Mouse (Mus musculus): ENCODE measurements around the gene Ldlrad3. TPM values are rescaled to one million over a fixed set of nuclear protein-coding genes. Genes with fewer than 3 reads are reported as not detected.

Gene Ldlrad3
- polyA plus RNA-seq, 1 experiment from 2014 or later: 14.6 TPM

DNA sequence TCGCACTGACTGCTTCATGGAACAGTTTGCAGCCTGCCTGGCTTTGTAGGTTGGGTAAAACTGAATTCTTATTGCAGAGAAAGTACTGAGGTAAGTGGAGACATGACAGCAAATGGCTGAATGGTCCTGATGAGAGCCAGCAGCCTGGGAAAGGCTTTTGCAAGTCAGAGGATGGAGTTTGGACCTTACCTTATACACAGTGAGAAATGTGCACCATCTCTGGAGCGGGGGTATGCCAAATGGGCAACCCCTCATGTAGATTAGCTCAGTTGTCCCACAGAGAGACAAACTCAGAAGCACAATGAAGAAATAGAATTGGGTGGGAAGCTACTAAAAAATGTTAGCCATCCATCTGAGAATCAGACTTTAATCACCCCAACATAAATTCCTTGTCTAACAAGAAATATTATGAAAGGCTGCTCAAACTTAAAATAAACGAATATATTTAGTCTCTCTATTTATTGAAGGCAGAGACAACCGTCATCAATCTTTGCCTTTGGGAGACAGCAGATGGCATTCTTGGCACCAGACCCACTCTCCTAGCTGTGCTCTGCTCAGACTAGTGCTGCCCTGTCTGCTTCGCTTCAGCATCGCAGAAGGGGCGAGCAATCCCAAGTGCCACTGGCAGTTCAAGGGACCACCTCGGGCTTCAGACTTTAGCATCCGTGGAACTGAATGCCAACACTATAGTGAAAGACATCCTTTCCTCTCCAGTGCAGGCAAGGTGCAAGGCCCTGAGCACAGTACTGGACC is 51.5 kb downstream of the Ldlrad3 start:
- Histone ChIP-seq H3K4me1 (ENCODE audit: insufficient read depth, low read depth, low read length) (peaks cover 35% of the 10 kb centered on the region; the same call in 1 of the 2 replicates), H3K27ac (ENCODE audit: low read length) (no peak overlapping the region), H3K36me3 (ENCODE audit: insufficient read depth, low read length) (no peaks in the 10 kb centered on the region), H3K4me3 (ENCODE audit: low read depth, low read length) (no peak overlapping the region), H3K9ac (replicated peaks; ENCODE audit: low read depth) (no peak overlapping the region), H3K4me2 (replicated peaks; ENCODE audit: low read depth, low read length) (no peak overlapping the region), H3K9me3 (ENCODE audit: low read length) (no peaks in the 10 kb centered on the region), H3K27me3 (replicated peaks; ENCODE audit: insufficient read depth, low read length) (no peaks in the 10 kb centered on the region)
- 54% methylated on average over 9 of the region's 9 CpGs for WGBS
- DNase-seq (ENCODE audit: low spot score): no peak
- TF ChIP-seq CTCF (IDR thresholded peaks at IDR 0.05) (no peak), EP300 (IDR thresholded peaks at IDR 0.05) (no peak)
- ATAC-seq: no peak

DNA sequence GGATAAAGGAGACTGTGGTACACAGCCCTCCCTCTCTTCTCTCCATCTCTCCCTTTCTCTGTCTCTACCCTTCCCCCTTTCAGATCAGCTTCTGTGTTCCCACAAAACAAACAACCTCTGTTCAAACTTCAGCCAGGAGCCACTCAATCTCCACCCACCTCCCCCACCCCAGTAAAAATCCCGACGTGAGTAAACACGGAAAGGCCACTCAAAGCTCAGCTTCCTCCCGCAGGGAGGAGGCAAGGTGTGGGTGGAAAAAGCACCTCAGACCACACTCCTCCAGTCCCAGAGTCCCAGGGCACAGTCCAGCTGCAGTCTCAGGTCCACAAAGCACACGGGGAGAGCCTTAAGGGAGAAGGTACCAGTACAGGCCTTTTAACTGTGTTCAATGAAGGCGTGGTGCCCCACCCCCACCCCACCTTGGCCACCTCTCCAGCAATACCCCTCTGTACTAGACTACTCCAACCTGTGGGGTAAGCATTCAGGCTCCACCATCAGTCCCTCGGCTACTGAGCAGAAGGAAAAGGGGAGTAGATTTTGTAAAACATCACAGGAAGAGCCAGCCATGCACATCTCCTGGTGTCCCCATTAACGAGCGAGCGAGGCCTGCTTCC is 53.1 kb downstream of the Ldlrad3 start:
- H3K9ac ChIP-seq (replicated peaks; ENCODE audit: low read depth): no peak overlapping the region
- peak overlapping the region; percentile 78 for H3K27ac ChIP-seq (ENCODE audit: low read length)
- DNase-seq (ENCODE audit: low spot score): peak; percentile 67
- no peaks in the 10 kb centered on the region for H3K9me3 ChIP-seq (ENCODE audit: low read length)
- TF ChIP-seq CTCF (IDR thresholded peaks at IDR 0.05): no peak
- peak; percentile 60; the same call in 1 of the 2 replicates for TF ChIP-seq EP300 (IDR thresholded peaks at IDR 0.05)
- peak; percentile 72 for ATAC-seq
- no peaks in the 10 kb centered on the region for H3K36me3 ChIP-seq (ENCODE audit: insufficient read depth, low read length)
- H3K27me3 ChIP-seq (replicated peaks; ENCODE audit: insufficient read depth, low read length): no peaks in the 10 kb centered on the region
- 30% methylated on average over 10 of the region's 10 CpGs for WGBS
- peaks cover 38% of the 10 kb centered on the region; the same call in 1 of the 2 replicates for H3K4me1 ChIP-seq (ENCODE audit: insufficient read depth, low read depth, low read length)
- peak overlapping the region; percentile 22 for H3K4me2 ChIP-seq (replicated peaks; ENCODE audit: low read depth, low read length)
- no peak overlapping the region for H3K4me3 ChIP-seq (ENCODE audit: low read depth, low read length)

DNA sequence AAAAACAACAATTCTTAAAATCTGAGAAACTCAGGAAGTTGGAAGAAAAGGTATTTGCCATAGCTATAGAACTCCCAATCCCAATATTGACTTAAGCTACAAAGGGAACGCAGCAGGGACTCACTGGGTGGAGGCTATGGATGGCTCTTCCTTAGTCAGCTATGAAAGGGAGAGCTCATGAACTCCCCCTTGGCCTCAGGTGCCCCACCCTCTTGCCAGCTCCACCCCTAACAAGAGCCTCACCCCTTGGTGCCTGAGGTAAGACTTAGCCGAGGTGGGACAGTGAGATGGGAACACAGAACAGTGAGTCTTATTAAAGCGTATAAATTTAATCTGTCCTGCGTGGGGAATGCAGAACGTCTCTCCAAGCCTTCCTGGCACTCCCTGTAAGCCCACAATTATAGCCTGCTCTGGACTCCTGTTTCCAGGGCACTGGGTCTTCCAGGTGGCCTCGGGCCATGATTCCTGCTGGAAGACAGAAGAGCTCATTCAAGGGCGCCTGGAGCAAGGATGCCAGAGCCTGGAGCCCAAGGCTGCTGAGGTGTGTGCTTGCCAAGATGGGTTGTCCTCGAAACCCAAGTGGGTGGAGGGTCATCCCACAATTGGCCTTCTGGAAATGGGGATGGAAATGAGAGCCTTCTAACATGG is 55.9 kb downstream of the Ldlrad3 start:
- H3K36me3 ChIP-seq (ENCODE audit: insufficient read depth, low read length): no peaks in the 10 kb centered on the region
- no peak overlapping the region for H3K4me2 ChIP-seq (replicated peaks; ENCODE audit: low read depth, low read length)
- peak overlapping the region; percentile 38; the same call in 1 of the 2 replicates for H3K27ac ChIP-seq (ENCODE audit: low read length)
- 56% methylated on average over 8 of the region's 8 CpGs for WGBS
- no peak overlapping the region for H3K4me3 ChIP-seq (ENCODE audit: low read depth, low read length)
- H3K9me3 ChIP-seq (ENCODE audit: low read length): no peaks in the 10 kb centered on the region
- H3K4me1 ChIP-seq (ENCODE audit: insufficient read depth, low read depth, low read length): peaks cover 33% of the 10 kb centered on the region; the same call in 1 of the 2 replicates
- no peaks in the 10 kb centered on the region for H3K27me3 ChIP-seq (replicated peaks; ENCODE audit: insufficient read depth, low read length)
- DNase-seq (ENCODE audit: low spot score) (no peak), ATAC-seq (no peak)
- no peak overlapping the region for H3K9ac ChIP-seq (replicated peaks; ENCODE audit: low read depth)
- no peak for TF ChIP-seq EP300 (IDR thresholded peaks at IDR 0.05)
- no peak for TF ChIP-seq CTCF (IDR thresholded peaks at IDR 0.05)

DNA sequence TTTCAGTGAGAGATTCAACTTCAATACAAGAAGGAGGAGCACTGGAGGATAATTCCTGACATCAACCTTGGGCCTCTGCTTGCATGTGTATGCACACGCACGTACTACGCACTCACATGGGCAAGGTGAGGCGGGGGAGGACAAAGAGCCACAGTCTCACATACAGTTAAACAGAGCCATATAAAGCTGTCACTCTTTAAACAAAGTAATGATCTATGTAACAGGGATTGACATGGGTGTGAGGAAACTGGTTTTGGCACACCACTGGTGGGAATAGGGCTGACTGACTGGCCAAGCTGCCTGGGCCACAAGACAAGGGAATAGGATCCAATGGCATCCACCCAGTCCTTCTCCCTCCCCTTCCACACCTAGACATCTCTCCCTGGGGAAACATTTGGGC is 57.0 kb downstream of the Ldlrad3 start:
- 78% methylated on average over 4 of the region's 4 CpGs for WGBS
- no peak for DNase-seq (ENCODE audit: low spot score)
- TF ChIP-seq CTCF (IDR thresholded peaks at IDR 0.05) (no peak), EP300 (IDR thresholded peaks at IDR 0.05) (no peak)
- peaks cover 33% of the 10 kb centered on the region; the same call in 1 of the 2 replicates for H3K4me1 ChIP-seq (ENCODE audit: insufficient read depth, low read depth, low read length)
- H3K9me3 ChIP-seq (ENCODE audit: low read length): no peaks in the 10 kb centered on the region
- no peak overlapping the region for H3K27ac ChIP-seq (ENCODE audit: low read length)
- no peaks in the 10 kb centered on the region for H3K27me3 ChIP-seq (replicated peaks; ENCODE audit: insufficient read depth, low read length)
- ATAC-seq: no peak
- H3K4me2 ChIP-seq (replicated peaks; ENCODE audit: low read depth, low read length): no peak overlapping the region
- H3K9ac ChIP-seq (replicated peaks; ENCODE audit: low read depth): no peak overlapping the region
- H3K4me3 ChIP-seq (ENCODE audit: low read depth, low read length): no peak overlapping the region
- H3K36me3 ChIP-seq (ENCODE audit: insufficient read depth, low read length): no peaks in the 10 kb centered on the region

DNA sequence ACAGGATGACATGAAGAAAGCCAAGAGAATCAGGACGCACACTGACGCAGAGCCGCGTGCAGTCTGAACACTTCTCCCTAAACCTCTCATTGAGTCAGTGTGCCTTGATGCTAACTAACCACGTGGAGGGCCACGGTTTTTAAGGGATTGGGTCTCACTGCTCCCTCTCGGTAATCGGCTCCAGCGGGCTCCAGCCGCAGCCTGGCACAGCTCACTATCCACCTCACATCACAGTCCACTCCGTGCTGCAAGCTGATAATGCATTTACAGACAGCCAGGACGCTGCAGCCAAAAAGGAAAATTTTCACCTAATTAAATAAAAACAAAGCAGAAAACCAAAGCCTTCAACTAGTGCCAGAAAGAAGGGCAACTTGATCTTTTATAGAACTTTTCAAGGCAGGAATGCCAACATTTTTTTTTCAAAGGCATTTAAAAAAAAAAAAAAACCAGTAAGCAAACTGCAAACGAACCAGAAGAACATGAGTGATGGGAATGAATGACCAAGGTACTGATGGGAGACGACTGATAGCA is 57.6 kb downstream of the Ldlrad3 start:
- no peaks in the 10 kb centered on the region for H3K27me3 ChIP-seq (replicated peaks; ENCODE audit: insufficient read depth, low read length)
- H3K4me3 ChIP-seq (ENCODE audit: low read depth, low read length): no peak overlapping the region
- TF ChIP-seq EP300 (IDR thresholded peaks at IDR 0.05) (no peak), CTCF (IDR thresholded peaks at IDR 0.05) (no peak)
- no peak overlapping the region for H3K4me2 ChIP-seq (replicated peaks; ENCODE audit: low read depth, low read length)
- DNase-seq (ENCODE audit: low spot score) (no peak), ATAC-seq (no peak)
- H3K9ac ChIP-seq (replicated peaks; ENCODE audit: low read depth): no peak overlapping the region
- H3K27ac ChIP-seq (ENCODE audit: low read length): no peak overlapping the region
- H3K9me3 ChIP-seq (ENCODE audit: low read length): no peaks in the 10 kb centered on the region
- H3K36me3 ChIP-seq (ENCODE audit: insufficient read depth, low read length): no peaks in the 10 kb centered on the region
- 53% methylated on average over 14 of the region's 14 CpGs for WGBS
- peaks cover 33% of the 10 kb centered on the region; the same call in 1 of the 2 replicates for H3K4me1 ChIP-seq (ENCODE audit: insufficient read depth, low read depth, low read length)

DNA sequence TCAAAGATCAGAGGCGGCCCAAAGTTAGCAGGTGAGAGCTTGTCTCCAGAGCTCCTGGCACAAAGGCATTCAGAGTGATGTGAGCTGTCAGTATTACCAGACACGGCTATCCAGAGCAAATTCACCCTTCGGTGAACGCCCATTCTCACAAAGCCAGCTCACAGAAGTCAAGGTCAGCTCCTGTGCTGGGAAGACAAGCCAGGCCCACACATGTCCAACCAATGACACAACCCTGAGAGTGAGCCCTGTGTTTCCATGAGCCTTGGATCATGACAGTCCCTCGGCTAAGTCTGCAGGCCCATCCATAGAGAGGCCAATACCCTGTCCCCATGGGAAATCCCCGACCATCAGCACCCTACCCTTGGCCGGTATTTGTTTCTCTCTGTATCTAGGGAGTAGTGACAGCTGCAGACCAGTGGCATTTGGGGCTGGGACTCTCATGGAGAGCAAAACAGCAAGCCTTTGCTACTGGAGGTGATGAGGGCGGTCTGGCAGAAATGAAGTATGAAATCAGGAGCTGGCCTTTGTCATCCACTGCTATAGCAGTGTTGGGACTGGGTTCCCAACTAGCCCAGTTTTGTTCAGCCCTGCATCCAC is 58.3 kb downstream of the Ldlrad3 start:
- Histone ChIP-seq H3K36me3 (ENCODE audit: insufficient read depth, low read length) (no peaks in the 10 kb centered on the region), H3K27ac (ENCODE audit: low read length) (no peak overlapping the region), H3K27me3 (replicated peaks; ENCODE audit: insufficient read depth, low read length) (no peaks in the 10 kb centered on the region), H3K4me1 (ENCODE audit: insufficient read depth, low read depth, low read length) (peaks cover 29% of the 10 kb centered on the region; the same call in 1 of the 2 replicates), H3K9me3 (ENCODE audit: low read length) (no peaks in the 10 kb centered on the region), H3K4me3 (ENCODE audit: low read depth, low read length) (no peak overlapping the region), H3K9ac (replicated peaks; ENCODE audit: low read depth) (no peak overlapping the region), H3K4me2 (replicated peaks; ENCODE audit: low read depth, low read length) (no peak overlapping the region)
- DNase-seq (ENCODE audit: low spot score) (no peak), ATAC-seq (peak; percentile 35)
- TF ChIP-seq CTCF (IDR thresholded peaks at IDR 0.05) (no peak), EP300 (IDR thresholded peaks at IDR 0.05) (no peak)
- WGBS: 63% methylated on average over 8 of the region's 8 CpGs
